Mouse (Mus musculus): ENCODE data around the gene Ptprm.

GRCm38 (mm10) chr17:66786166-66786565, 568.1 kb downstream of the Ptprm start:
- no peak for TF ChIP-seq POLR2A (IDR thresholded peaks at IDR 0.05; ENCODE audit: low read depth, low read length)
- TF ChIP-seq CTCF (IDR thresholded peaks at IDR 0.05; ENCODE audit: borderline replicate concordance, insufficient read depth, low read length), result no peak

All from embryonic fibroblast, embryonic 13.5 days (primary cell).